Mouse (Mus musculus): ENCODE data around the gene Olfr399. TPM values are rescaled to one million over a fixed set of nuclear protein-coding genes. Genes with fewer than 3 reads are reported as not detected.

The Olfr399 gene
- polyA plus RNA-seq (2015; fragmentation: Nextera tagmentation; extraction: Ambion mirVana) = not detected in 2 replicates

GRCm38 (mm10) chr11:74056451-74056850 is at the start of gene Olfr399, which contains the start of gene Olfr139:
Gene Olfr399, minus strand, starts transcription at chr11:74056615.
Gene Olfr139, minus strand, starts transcription at chr11:74056551.
- Histone ChIP-seq H3K4me2 (replicated peaks) (no peak within 1 kb of the TSS), H3K9ac (replicated peaks) (no peak within 1 kb of the TSS), H3K9me3 (peaks cover 13% of the 10 kb centered on the region), H3K36me3 (no peaks in the 10 kb centered on the region), H3K4me3 (replicated peaks) (no peak within 1 kb of the TSS), H3K27me3 (no peaks in the 10 kb centered on the region), H3K4me1 (replicated peaks) (no peaks in the 10 kb centered on the region), H3K27ac (no peak within 1 kb of the TSS)
- 72% methylated on average over 2 of the region's 2 CpGs for WGBS
- no peak for ATAC-seq

GRCm38 (mm10) chr11:74105066-74105465 is 48.7 kb upstream of the Olfr399 start:
- 42% methylated on average over 5 of the region's 5 CpGs for WGBS
- H3K27ac ChIP-seq = no peak overlapping the region
- H3K4me1 ChIP-seq (replicated peaks) = no peaks in the 10 kb centered on the region
- no peak for ATAC-seq
- peaks cover 20% of the 10 kb centered on the region for H3K9me3 ChIP-seq
- no peaks in the 10 kb centered on the region for H3K36me3 ChIP-seq
- H3K9ac ChIP-seq (replicated peaks) = no peak overlapping the region
- H3K27me3 ChIP-seq = no peaks in the 10 kb centered on the region
- H3K4me3 ChIP-seq (replicated peaks) = no peak overlapping the region
- no peak overlapping the region for H3K4me2 ChIP-seq (replicated peaks)

GRCm38 (mm10) chr11:74101507-74101906 is 45.1 kb upstream of the Olfr399 start:
- no peak overlapping the region for H3K4me3 ChIP-seq (replicated peaks)
- 39% methylated on average over 2 of the region's 2 CpGs for WGBS
- no peak for ATAC-seq

GRCm38 (mm10) chr11:74100724-74101123 is 44.3 kb upstream of the Olfr399 start:
- Histone ChIP-seq H3K9me3 (peaks cover 15% of the 10 kb centered on the region), H3K27me3 (no peaks in the 10 kb centered on the region), H3K4me1 (replicated peaks) (no peaks in the 10 kb centered on the region), H3K4me3 (replicated peaks) (no peak overlapping the region), H3K4me2 (replicated peaks) (no peak overlapping the region), H3K9ac (replicated peaks) (no peak overlapping the region), H3K36me3 (no peaks in the 10 kb centered on the region), H3K27ac (no peak overlapping the region)
- no peak for ATAC-seq
- 85% methylated on average over 2 of the region's 2 CpGs for WGBS

More at GRCm38 (mm10) chr11:74101507-74101906, 45.1 kb upstream of the Olfr399 start:
- H3K27ac ChIP-seq = no peak overlapping the region
- no peaks in the 10 kb centered on the region for H3K4me1 ChIP-seq (replicated peaks)
- H3K36me3 ChIP-seq = no peaks in the 10 kb centered on the region
- no peak overlapping the region for H3K9ac ChIP-seq (replicated peaks)
- H3K9me3 ChIP-seq = peaks cover 15% of the 10 kb centered on the region
- H3K27me3 ChIP-seq = no peaks in the 10 kb centered on the region
- no peak overlapping the region for H3K4me2 ChIP-seq (replicated peaks)

GRCm38 (mm10) chr11:74069655-74070054 is 13.2 kb upstream of the Olfr399 start, which contains the start of gene Zfp616:
Gene Zfp616, plus strand, starts transcription at chr11:74069955.
- H3K36me3 ChIP-seq = no peaks in the 10 kb centered on the region
- 82% methylated on average over 1 of the region's 1 CpGs for WGBS
- no peak within 1 kb of the TSS for H3K9ac ChIP-seq (replicated peaks)
- no peaks in the 10 kb centered on the region for H3K27me3 ChIP-seq
- no peaks in the 10 kb centered on the region for H3K4me1 ChIP-seq (replicated peaks)
- no peak within 1 kb of the TSS for H3K27ac ChIP-seq
- no peak within 1 kb of the TSS for H3K4me3 ChIP-seq (replicated peaks)
- peaks cover 33% of the 10 kb centered on the region for H3K9me3 ChIP-seq
- ATAC-seq = no peak
- no peak within 1 kb of the TSS for H3K4me2 ChIP-seq (replicated peaks)

- no peaks in the 10 kb centered on the region for H3K36me3 ChIP-seq
- WGBS = 70% methylated on average over 3 of the region's 3 CpGs
Measured at GRCm38 (mm10) chr11:74051347-74051746, 5.1 kb downstream of the Olfr399 start.

More at GRCm38 (mm10) chr11:74051347-74051746, 5.1 kb downstream of the Olfr399 start:
- Histone ChIP-seq H3K4me1 (replicated peaks) (no peaks in the 10 kb centered on the region), H3K27me3 (no peaks in the 10 kb centered on the region), H3K9ac (replicated peaks) (no peak overlapping the region), H3K9me3 (peaks cover 24% of the 10 kb centered on the region), H3K27ac (no peak overlapping the region), H3K4me2 (replicated peaks) (no peak overlapping the region), H3K4me3 (replicated peaks) (no peak overlapping the region)
- no peak for ATAC-seq

Other genes with a start within 250 kb of the Olfr399 start
- gene Olfr392, start 239.6 kb downstream of the Olfr399 start, polyA plus RNA-seq (2015; fragmentation: Nextera tagmentation; extraction: Ambion mirVana) = not detected in 2 replicates
- not detected in 2 replicates for gene Olfr393, start 205.2 kb downstream of the Olfr399 start, polyA plus RNA-seq (2015; fragmentation: Nextera tagmentation; extraction: Ambion mirVana)
- not detected in 2 replicates for gene Olfr394, start 165.8 kb downstream of the Olfr399 start, polyA plus RNA-seq (2015; fragmentation: Nextera tagmentation; extraction: Ambion mirVana)
- not detected in 2 replicates for gene Olfr395, start 147.3 kb downstream of the Olfr399 start, polyA plus RNA-seq (2015; fragmentation: Nextera tagmentation; extraction: Ambion mirVana)
- gene Olfr23, start 119.9 kb downstream of the Olfr399 start, polyA plus RNA-seq (2015; fragmentation: Nextera tagmentation; extraction: Ambion mirVana) = not detected in 2 replicates
- not detected in 2 replicates for gene Olfr397, start 95.8 kb downstream of the Olfr399 start, polyA plus RNA-seq (2015; fragmentation: Nextera tagmentation; extraction: Ambion mirVana)
- gene Olfr398, start 66.2 kb downstream of the Olfr399 start, polyA plus RNA-seq (2015; fragmentation: Nextera tagmentation; extraction: Ambion mirVana) = 0.03 TPM in 1 of 2 replicates, not detected in the other
- not detected in 2 replicates for gene Olfr139, start 64 bp downstream of the Olfr399 start, polyA plus RNA-seq (2015; fragmentation: Nextera tagmentation; extraction: Ambion mirVana)
- not detected in 2 replicates for gene Zfp616, start 13.3 kb upstream of the Olfr399 start, polyA plus RNA-seq (2015; fragmentation: Nextera tagmentation; extraction: Ambion mirVana)
- not detected in 2 replicates for gene Olfr401, start 57.1 kb upstream of the Olfr399 start, polyA plus RNA-seq (2015; fragmentation: Nextera tagmentation; extraction: Ambion mirVana)
- not detected in 2 replicates for gene Olfr402, start 96.9 kb upstream of the Olfr399 start, polyA plus RNA-seq (2015; fragmentation: Nextera tagmentation; extraction: Ambion mirVana)
- gene Olfr403, start 129.6 kb upstream of the Olfr399 start, polyA plus RNA-seq (2015; fragmentation: Nextera tagmentation; extraction: Ambion mirVana) = not detected in 2 replicates
- not detected in 2 replicates for gene Olfr43, start 154.8 kb upstream of the Olfr399 start, polyA plus RNA-seq (2015; fragmentation: Nextera tagmentation; extraction: Ambion mirVana)
- gene Olfr406, start 203.2 kb upstream of the Olfr399 start, polyA plus RNA-seq (2015; fragmentation: Nextera tagmentation; extraction: Ambion mirVana) = not detected in 2 replicates
- gene Olfr59, start 227.1 kb upstream of the Olfr399 start, polyA plus RNA-seq (2015; fragmentation: Nextera tagmentation; extraction: Ambion mirVana) = not detected in 2 replicates